Mouse (Mus musculus): ENCODE measurements around the gene Pigk. TPM values are rescaled to one million over a fixed set of nuclear protein-coding genes. Genes with fewer than 3 reads are reported as not detected.

Gene Pigk
- polyA plus RNA-seq, 1 experiment from 2014 or later: 44.3 TPM

- ATAC-seq (ENCODE audit: insufficient number of reproducible peaks, insufficient read depth, low FRiP score, low read depth): no peak
- Histone ChIP-seq H3K4me3 (ENCODE audit: control insufficient read depth in 1 of 2, insufficient read depth in 1 of 2, low read depth in 1 of 2, low read length in 2 of 2) (no peak overlapping the region), H3K27ac (replicated peaks in 1 of 2; ENCODE audit: control insufficient read depth in 1 of 2, insufficient read depth in 1 of 2, low read depth in 2 of 2, low read length in 2 of 2) (no peak overlapping the region), H3K9me3 (ENCODE audit: control insufficient read depth, low read length) (no peaks in the 10 kb centered on the region), H3K9ac (ENCODE audit: low read length) (no peak overlapping the region), H3K4me2 (ENCODE audit: low read length) (no peak overlapping the region), H3K4me1 (ENCODE audit: control insufficient read depth in 2 of 2, insufficient read depth in 2 of 2, low read length in 2 of 2) (peaks cover 5 to 13% of the 10 kb centered on the region in 2 experiments), H3K27me3 (ENCODE audit: control insufficient read depth, insufficient read depth, low read length) (no peaks in the 10 kb centered on the region), H3K36me3 (ENCODE audit: control insufficient read depth, insufficient read depth, low read length) (no peaks in the 10 kb centered on the region)
- WGBS: 73% methylated on average over 7 of the region's 7 CpGs
Observed at GRCm38 (mm10) chr3:152929788-152930281, 215.9 kb downstream of the Pigk start.

DNA sequence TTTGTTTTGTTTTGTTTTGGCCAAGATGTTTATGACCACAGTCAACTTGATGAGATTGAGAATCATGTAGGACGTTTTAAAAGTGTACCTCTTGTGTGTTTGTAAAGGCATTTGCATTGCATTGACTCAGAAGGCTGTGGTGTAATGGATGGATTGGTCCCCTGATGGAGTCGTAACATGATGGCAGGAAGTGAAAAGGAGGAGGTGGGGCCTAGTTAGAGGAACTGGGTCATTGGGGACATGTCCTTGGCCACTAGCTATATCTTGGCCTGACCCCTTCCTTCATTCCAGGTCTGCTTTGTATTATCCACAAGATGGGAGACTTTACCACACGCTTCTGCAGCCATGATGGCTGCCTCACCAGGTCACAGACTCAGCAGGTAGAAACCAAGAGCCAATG lies 217.5 kb downstream of the Pigk start:
- WGBS: 81% methylated on average over 3 of the region's 3 CpGs
- H3K36me3 ChIP-seq (ENCODE audit: control insufficient read depth, insufficient read depth, low read length): no peaks in the 10 kb centered on the region
- H3K27ac ChIP-seq (replicated peaks in 1 of 2; ENCODE audit: control insufficient read depth in 1 of 2, insufficient read depth in 1 of 2, low read depth in 2 of 2, low read length in 2 of 2): no peak overlapping the region
- peaks cover 3 to 13% of the 10 kb centered on the region in 2 experiments for H3K4me1 ChIP-seq (ENCODE audit: control insufficient read depth in 2 of 2, insufficient read depth in 2 of 2, low read length in 2 of 2)
- no peak overlapping the region for H3K4me2 ChIP-seq (ENCODE audit: low read length)
- no peak for ATAC-seq (ENCODE audit: insufficient number of reproducible peaks, insufficient read depth, low FRiP score, low read depth)
- no peak overlapping the region for H3K9ac ChIP-seq (ENCODE audit: low read length)
- no peak overlapping the region for H3K4me3 ChIP-seq (ENCODE audit: control insufficient read depth in 1 of 2, insufficient read depth in 1 of 2, low read depth in 1 of 2, low read length in 2 of 2)
- no peaks in the 10 kb centered on the region for H3K27me3 ChIP-seq (ENCODE audit: control insufficient read depth, insufficient read depth, low read length)
- no peaks in the 10 kb centered on the region for H3K9me3 ChIP-seq (ENCODE audit: control insufficient read depth, low read length)

DNA sequence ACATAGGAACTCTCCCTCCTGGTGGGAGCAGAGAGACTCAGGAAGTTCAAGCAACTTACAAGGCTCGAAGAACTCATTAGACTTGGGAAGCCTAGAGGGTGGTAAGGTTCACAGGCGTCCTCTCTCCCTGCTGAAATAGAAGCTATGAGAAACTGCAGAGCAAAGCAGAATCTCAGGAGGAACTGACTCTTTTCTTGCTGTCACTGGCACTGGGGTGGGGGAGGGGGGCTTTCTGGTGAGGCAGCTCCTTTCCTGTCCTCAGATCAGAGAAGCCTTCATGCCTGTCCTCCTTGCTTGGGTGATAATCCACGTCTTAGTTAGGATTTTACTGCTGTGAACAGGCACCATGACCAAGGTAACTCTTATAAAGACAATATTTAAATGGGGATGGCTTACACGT lies 218.2 kb downstream of the Pigk start:
- H3K9ac ChIP-seq (ENCODE audit: low read length): no peak overlapping the region
- H3K4me1 ChIP-seq (ENCODE audit: control insufficient read depth in 2 of 2, insufficient read depth in 2 of 2, low read length in 2 of 2): peaks cover 3 to 13% of the 10 kb centered on the region in 2 experiments
- no peaks in the 10 kb centered on the region for H3K27me3 ChIP-seq (ENCODE audit: control insufficient read depth, insufficient read depth, low read length)
- H3K4me3 ChIP-seq (ENCODE audit: control insufficient read depth in 1 of 2, insufficient read depth in 1 of 2, low read depth in 1 of 2, low read length in 2 of 2): no peak overlapping the region
- no peak for ATAC-seq (ENCODE audit: insufficient number of reproducible peaks, insufficient read depth, low FRiP score, low read depth)
- no peak overlapping the region for H3K4me2 ChIP-seq (ENCODE audit: low read length)
- H3K27ac ChIP-seq (replicated peaks in 1 of 2; ENCODE audit: control insufficient read depth in 1 of 2, insufficient read depth in 1 of 2, low read depth in 2 of 2, low read length in 2 of 2): no peak overlapping the region
- H3K9me3 ChIP-seq (ENCODE audit: control insufficient read depth, low read length): no peaks in the 10 kb centered on the region
- WGBS: 72% methylated on average over 4 of the region's 4 CpGs
- no peaks in the 10 kb centered on the region for H3K36me3 ChIP-seq (ENCODE audit: control insufficient read depth, insufficient read depth, low read length)

GRCm38 (mm10) chr3:152932544-152932943 lies 218.6 kb downstream of the Pigk start:
- WGBS: 73% methylated on average over 2 of the region's 2 CpGs

DNA sequence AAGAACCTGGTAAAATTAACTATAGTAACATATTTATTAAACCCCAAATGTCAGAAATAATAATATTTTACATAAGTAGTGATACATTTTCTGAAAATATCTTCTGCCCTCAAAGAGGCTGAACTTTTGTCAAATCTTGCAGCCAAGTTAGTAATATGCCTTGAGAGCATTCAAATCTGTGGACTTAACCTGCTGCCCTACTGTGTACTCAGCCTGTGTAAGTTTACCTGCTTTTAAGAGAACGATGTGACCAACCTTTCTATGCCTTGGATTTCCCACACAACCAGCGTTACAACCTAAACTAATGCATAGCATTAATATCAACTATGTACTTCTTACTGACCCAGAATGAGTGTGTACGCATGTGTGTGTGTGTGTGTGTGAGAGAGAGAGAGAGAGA lies 219.8 kb downstream of the Pigk start:
- Histone ChIP-seq H3K4me2 (ENCODE audit: low read length) (no peak overlapping the region), H3K4me1 (ENCODE audit: control insufficient read depth in 2 of 2, insufficient read depth in 2 of 2, low read length in 2 of 2) (peaks cover 0 to 6% of the 10 kb centered on the region in 2 experiments; a peak in 2 of 4 replicates), H3K27me3 (ENCODE audit: control insufficient read depth, insufficient read depth, low read length) (no peaks in the 10 kb centered on the region), H3K4me3 (ENCODE audit: control insufficient read depth in 1 of 2, insufficient read depth in 1 of 2, low read depth in 1 of 2, low read length in 2 of 2) (no peak overlapping the region), H3K9me3 (ENCODE audit: control insufficient read depth, low read length) (no peaks in the 10 kb centered on the region), H3K27ac (replicated peaks in 1 of 2; ENCODE audit: control insufficient read depth in 1 of 2, insufficient read depth in 1 of 2, low read depth in 2 of 2, low read length in 2 of 2) (no peak overlapping the region), H3K9ac (ENCODE audit: low read length) (no peak overlapping the region), H3K36me3 (ENCODE audit: control insufficient read depth, insufficient read depth, low read length) (no peaks in the 10 kb centered on the region)
- 92% methylated on average over 3 of the region's 3 CpGs for WGBS
- no peak for ATAC-seq (ENCODE audit: insufficient number of reproducible peaks, insufficient read depth, low FRiP score, low read depth)

More at GRCm38 (mm10) chr3:152932544-152932943, 218.6 kb downstream of the Pigk start:
- Histone ChIP-seq H3K36me3 (ENCODE audit: control insufficient read depth, insufficient read depth, low read length) (no peaks in the 10 kb centered on the region), H3K9me3 (ENCODE audit: control insufficient read depth, low read length) (no peaks in the 10 kb centered on the region), H3K4me2 (ENCODE audit: low read length) (no peak overlapping the region), H3K9ac (ENCODE audit: low read length) (no peak overlapping the region), H3K27ac (replicated peaks in 1 of 2; ENCODE audit: control insufficient read depth in 1 of 2, insufficient read depth in 1 of 2, low read depth in 2 of 2, low read length in 2 of 2) (no peak overlapping the region), H3K27me3 (ENCODE audit: control insufficient read depth, insufficient read depth, low read length) (no peaks in the 10 kb centered on the region), H3K4me1 (ENCODE audit: control insufficient read depth in 2 of 2, insufficient read depth in 2 of 2, low read length in 2 of 2) (peaks cover 3 to 13% of the 10 kb centered on the region in 2 experiments), H3K4me3 (ENCODE audit: control insufficient read depth in 1 of 2, insufficient read depth in 1 of 2, low read depth in 1 of 2, low read length in 2 of 2) (no peak overlapping the region)
- no peak for ATAC-seq (ENCODE audit: insufficient number of reproducible peaks, insufficient read depth, low FRiP score, low read depth)

GRCm38 (mm10) chr3:152936313-152936712 lies 222.4 kb downstream of the Pigk start:
- Histone ChIP-seq H3K4me1 (ENCODE audit: control insufficient read depth in 2 of 2, insufficient read depth in 2 of 2, low read length in 2 of 2) (no peaks in the 10 kb centered on the region), H3K36me3 (ENCODE audit: control insufficient read depth, insufficient read depth, low read length) (no peaks in the 10 kb centered on the region), H3K4me2 (ENCODE audit: low read length) (no peak overlapping the region), H3K9me3 (ENCODE audit: control insufficient read depth, low read length) (no peaks in the 10 kb centered on the region), H3K27ac (replicated peaks in 1 of 2; ENCODE audit: control insufficient read depth in 1 of 2, insufficient read depth in 1 of 2, low read depth in 2 of 2, low read length in 2 of 2) (no peak overlapping the region), H3K27me3 (ENCODE audit: control insufficient read depth, insufficient read depth, low read length) (no peaks in the 10 kb centered on the region), H3K4me3 (ENCODE audit: control insufficient read depth in 1 of 2, insufficient read depth in 1 of 2, low read depth in 1 of 2, low read length in 2 of 2) (no peak overlapping the region), H3K9ac (ENCODE audit: low read length) (no peak overlapping the region)
- no peak for ATAC-seq (ENCODE audit: insufficient number of reproducible peaks, insufficient read depth, low FRiP score, low read depth)
- 81% methylated on average over 3 of the region's 3 CpGs for WGBS

- 77% methylated on average over 5 of the region's 5 CpGs for whole genome bisulfite sequencing
- no peak overlapping the region for H3K27ac ChIP-seq (replicated peaks in 1 of 2; ENCODE audit: control insufficient read depth in 1 of 2, insufficient read depth in 1 of 2, low read depth in 2 of 2, low read length in 2 of 2)
- ATAC-seq (ENCODE audit: insufficient number of reproducible peaks, insufficient read depth, low FRiP score, low read depth): no peak
Observed at GRCm38 (mm10) chr3:152941671-152942070, 227.8 kb downstream of the Pigk start.

GRCm38 (mm10) chr3:152942985-152943384 lies 229.1 kb downstream of the Pigk start:
- no peak for ATAC-seq (ENCODE audit: insufficient number of reproducible peaks, insufficient read depth, low FRiP score, low read depth)
- 72% methylated on average over 11 of the region's 11 CpGs for WGBS
- Histone ChIP-seq H3K27me3 (ENCODE audit: control insufficient read depth, insufficient read depth, low read length) (no peaks in the 10 kb centered on the region), H3K27ac (replicated peaks in 1 of 2; ENCODE audit: control insufficient read depth in 1 of 2, insufficient read depth in 1 of 2, low read depth in 2 of 2, low read length in 2 of 2) (no peak overlapping the region), H3K4me3 (ENCODE audit: control insufficient read depth in 1 of 2, insufficient read depth in 1 of 2, low read depth in 1 of 2, low read length in 2 of 2) (no peak overlapping the region), H3K4me1 (ENCODE audit: control insufficient read depth in 2 of 2, insufficient read depth in 2 of 2, low read length in 2 of 2) (no peaks in the 10 kb centered on the region; a peak in 1 of 4 replicates), H3K9me3 (ENCODE audit: control insufficient read depth, low read length) (no peaks in the 10 kb centered on the region), H3K9ac (ENCODE audit: low read length) (no peak overlapping the region), H3K36me3 (ENCODE audit: control insufficient read depth, insufficient read depth, low read length) (no peaks in the 10 kb centered on the region), H3K4me2 (ENCODE audit: low read length) (no peak overlapping the region)

More at GRCm38 (mm10) chr3:152941671-152942070, 227.8 kb downstream of the Pigk start:
- no peaks in the 10 kb centered on the region for H3K9me3 ChIP-seq (ENCODE audit: control insufficient read depth, low read length)
- no peak overlapping the region for H3K9ac ChIP-seq (ENCODE audit: low read length)
- H3K36me3 ChIP-seq (ENCODE audit: control insufficient read depth, insufficient read depth, low read length): no peaks in the 10 kb centered on the region
- H3K27me3 ChIP-seq (ENCODE audit: control insufficient read depth, insufficient read depth, low read length): no peaks in the 10 kb centered on the region
- H3K4me1 ChIP-seq (ENCODE audit: control insufficient read depth in 2 of 2, insufficient read depth in 2 of 2, low read length in 2 of 2): no peaks in the 10 kb centered on the region; a peak in 1 of 4 replicates
- no peak overlapping the region for H3K4me2 ChIP-seq (ENCODE audit: low read length)
- H3K4me3 ChIP-seq (ENCODE audit: control insufficient read depth in 1 of 2, insufficient read depth in 1 of 2, low read depth in 1 of 2, low read length in 2 of 2): no peak overlapping the region
